Mouse (Mus musculus) heart, postnatal 0 days (tissue): Measurements from ENCODE around the gene Mrps21. TPM values are rescaled to one million over a fixed set of nuclear protein-coding genes. Genes with fewer than 3 reads are reported as not detected.

Source experiments
- ATAC-seq: fragments of 200-750 bp; cut with Nextera tagmentation; 2 replicates; pipeline ENCODE4 v1.8.0; 2017; ENCODE audit warnings: low read depth, moderate number of reproducible peaks, moderate library complexity; ENCODE audit not compliant: insufficient read depth
- DNase-seq: peaks from one replicate; pipeline ENCODE4 v3.0.0-alpha.2; 2016; ENCODE audit warnings: low spot score
- H3K27ac ChIP-seq: fragments of 300-500 bp; sonication (generic); 2 replicates; pipeline ENCODE4 v1.5.1; 2014; ENCODE audit warnings: low read depth, mild to moderate bottlenecking
- H3K27me3 ChIP-seq: fragments of 300-500 bp; sonication (generic); 2 replicates; pipeline ENCODE4 v1.6.1; 2014; ENCODE audit warnings: low read length, mixed read lengths; ENCODE audit not compliant: control insufficient read depth, insufficient read depth
- H3K36me3 ChIP-seq: fragments of 300-500 bp; sonication (generic); replicated peaks from 2 replicates; pipeline ENCODE4 v1.6.1; 2014; ENCODE audit warnings: low read length, mixed read lengths; ENCODE audit not compliant: control insufficient read depth, insufficient read depth
- H3K4me1 ChIP-seq: fragments of 300-500 bp; sonication (generic); 2 replicates; pipeline ENCODE4 v1.6.1; 2014; ENCODE audit warnings: antibody characterized with exemption; ENCODE audit not compliant: control insufficient read depth, insufficient read depth
- H3K4me2 ChIP-seq: fragments of 300-500 bp; sonication (generic); 2 replicates; pipeline ENCODE4 v1.6.1; 2014; ENCODE audit warnings: low read depth, mild to moderate bottlenecking, low read length, moderate library complexity
- H3K4me3 ChIP-seq: fragments of 300-500 bp; sonication (generic); 2 replicates; pipeline ENCODE4 v1.5.1; 2014; ENCODE audit warnings: low read depth, low read length
- H3K9ac ChIP-seq: fragments of 300-500 bp; sonication (generic); replicated peaks from 2 replicates; pipeline ENCODE4 v1.6.1; 2014; ENCODE audit warnings: low read depth, low read length, mixed read lengths
- H3K9me3 ChIP-seq: fragments of 300-500 bp; sonication (generic); replicated peaks from 2 replicates; pipeline ENCODE4 v1.6.1; 2016; ENCODE audit warnings: low read length; ENCODE audit not compliant: control insufficient read depth
- CTCF ChIP-seq: IDR thresholded peaks from 2 replicates; pipeline ENCODE4 v1.5.1; 2016; ENCODE audit warnings: antibody characterized with exemption, control low read depth, low read depth
- EP300 ChIP-seq: IDR thresholded peaks from 2 replicates; pipeline ENCODE4 v1.6.1; 2016; ENCODE audit warnings: antibody characterized with exemption, low read depth
- WGBS: fragments of 180-500 bp; shearing (Covaris S2); extraction: QIAGEN DNeasy Blood & Tissue Kit; methylation state at CpG from one replicate; pipeline ENCODE4 v1.1.7; 2014; 5-methylcytosine and 5-hydroxymethylcytosine counted together
- polyA plus RNA-seq: library from polyadenylated mRNA; unstranded; fragments of >200 nt; fragmentation: Nextera tagmentation; extraction: Ambion mirVana; gene quantifications from 2 replicates; pipeline ENCODE4 v1.2.1, GENCODE M21; 2015
- total RNA-seq: library from RNA; depleted of rRNA; stranded (reverse); fragments of >200 nt; gene quantifications from 2 replicates; pipeline ENCODE4 v1.2.3, GENCODE M21; 2014; ENCODE audit warnings: low replicate concordance

Mrps21 gene
- total and polyA plus RNA-seq, 2 experiments from 2014 or later, result 222 to 521 TPM

- Histone ChIP-seq H3K27ac (peak overlapping the region; percentile 94), H3K9ac (peak overlapping the region; percentile 47; the same call in 1 of the 2 replicates), H3K9me3 (no peaks in the 10 kb centered on the region), H3K4me1 (peaks cover 18% of the 10 kb centered on the region; the same call in 1 of the 2 replicates), H3K4me3 (peak overlapping the region; percentile 63), H3K36me3 (peaks cover 14% of the 10 kb centered on the region), H3K4me2 (peak overlapping the region; percentile 64), H3K27me3 (no peaks in the 10 kb centered on the region)
- TF ChIP-seq CTCF (no peak), EP300 (no peak)
- 16% methylated on average over 7 of the region's 7 CpGs for WGBS
- DNase-seq (peak; percentile 48), ATAC-seq (no peak)
Observed at GRCm38 (mm10) chr3:95893126-95893525, 21.8 kb upstream of the Mrps21 start.

GRCm38 (mm10) chr3:95892066-95893052, 21.0 kb upstream of the Mrps21 start:
- Histone ChIP-seq H3K36me3 (peaks cover 8% of the 10 kb centered on the region), H3K9ac (peak overlapping the region; percentile 40), H3K9me3 (no peaks in the 10 kb centered on the region), H3K27me3 (no peaks in the 10 kb centered on the region), H3K27ac (peak overlapping the region; percentile 94), H3K4me2 (peak overlapping the region; percentile 64), H3K4me3 (peak overlapping the region; percentile 40), H3K4me1 (peaks cover 18% of the 10 kb centered on the region; the same call in 1 of the 2 replicates)
- 24% methylated on average over 11 of the region's 11 CpGs for WGBS
- TF ChIP-seq EP300, result no peak
- no peak for TF ChIP-seq CTCF
- DNase-seq, result no peak
- ATAC-seq, result no peak

GRCm38 (mm10) chr3:95891211-95892065, 20.1 kb upstream of the Mrps21 start, which contains the start of gene BC028528:
BC028528 (minus strand) TSS chr3:95892005.
- ATAC-seq, result no peak

GRCm38 (mm10) chr3:95889664-95890063, 18.3 kb upstream of the Mrps21 start:
- no peak for DNase-seq
- Histone ChIP-seq H3K9ac (no peak overlapping the region), H3K27me3 (no peaks in the 10 kb centered on the region), H3K4me2 (peak overlapping the region; percentile 1; the same call in 1 of the 2 replicates), H3K4me1 (peaks cover 13% of the 10 kb centered on the region; the same call in 1 of the 2 replicates), H3K9me3 (no peaks in the 10 kb centered on the region), H3K36me3 (peaks cover 23% of the 10 kb centered on the region), H3K4me3 (no peak overlapping the region), H3K27ac (no peak overlapping the region)
- ATAC-seq, result no peak
- TF ChIP-seq EP300, result no peak
- no peak for TF ChIP-seq CTCF
- WGBS, result 71% methylated on average over 3 of the region's 3 CpGs

More at GRCm38 (mm10) chr3:95891211-95892065, 20.1 kb upstream of the Mrps21 start, which contains the start of gene BC028528:
- peaks cover 18% of the 10 kb centered on the region; the same call in 1 of the 2 replicates for H3K4me1 ChIP-seq
- peak within 1 kb of the TSS; percentile 64 for H3K4me2 ChIP-seq
- 23% methylated on average over 12 of the region's 12 CpGs for WGBS
- TF ChIP-seq CTCF, result no peak
- TF ChIP-seq EP300, result no peak
- peak within 1 kb of the TSS; percentile 40 for H3K9ac ChIP-seq
- peaks cover 12% of the 10 kb centered on the region for H3K36me3 ChIP-seq
- no peaks in the 10 kb centered on the region for H3K27me3 ChIP-seq
- H3K4me3 ChIP-seq, result peak within 1 kb of the TSS; percentile 40
- H3K27ac ChIP-seq, result peak within 1 kb of the TSS; percentile 94
- no peaks in the 10 kb centered on the region for H3K9me3 ChIP-seq
- peak; percentile 69 for DNase-seq

GRCm38 (mm10) chr3:95887596-95887995, 16.3 kb upstream of the Mrps21 start:
- H3K9ac ChIP-seq, result no peak overlapping the region
- H3K36me3 ChIP-seq, result peaks cover 27% of the 10 kb centered on the region
- H3K4me2 ChIP-seq, result no peak overlapping the region
- H3K4me3 ChIP-seq, result no peak overlapping the region
- H3K4me1 ChIP-seq, result peaks cover 12% of the 10 kb centered on the region
- DNase-seq (no peak), ATAC-seq (no peak)
- 67% methylated on average over 4 of the region's 4 CpGs for WGBS
- TF ChIP-seq EP300 (no peak), CTCF (no peak)
- no peaks in the 10 kb centered on the region for H3K27me3 ChIP-seq
- no peak overlapping the region for H3K27ac ChIP-seq
- H3K9me3 ChIP-seq, result no peaks in the 10 kb centered on the region
